Mouse (Mus musculus) heart, postnatal 0 days (tissue): Measurements from ENCODE around the gene Megf11. TPM values are rescaled to one million over a fixed set of nuclear protein-coding genes. Genes with fewer than 3 reads are reported as not detected.

Experiments
- ATAC-seq: fragments of 200-750 bp; cut with Nextera tagmentation; 2 replicates; pipeline ENCODE4 v1.8.0; 2017; ENCODE audit warnings: low read depth, moderate number of reproducible peaks, moderate library complexity; ENCODE audit not compliant: insufficient read depth
- DNase-seq: peaks from one replicate; pipeline ENCODE4 v3.0.0-alpha.2; 2016; ENCODE audit warnings: low spot score
- H3K27ac ChIP-seq: fragments of 300-500 bp; sonication (generic); 2 replicates; pipeline ENCODE4 v1.5.1; 2014; ENCODE audit warnings: low read depth, mild to moderate bottlenecking
- H3K27me3 ChIP-seq: fragments of 300-500 bp; sonication (generic); 2 replicates; pipeline ENCODE4 v1.6.1; 2014; ENCODE audit warnings: low read length, mixed read lengths; ENCODE audit not compliant: control insufficient read depth, insufficient read depth
- H3K36me3 ChIP-seq: fragments of 300-500 bp; sonication (generic); replicated peaks from 2 replicates; pipeline ENCODE4 v1.6.1; 2014; ENCODE audit warnings: low read length, mixed read lengths; ENCODE audit not compliant: control insufficient read depth, insufficient read depth
- H3K4me1 ChIP-seq: fragments of 300-500 bp; sonication (generic); 2 replicates; pipeline ENCODE4 v1.6.1; 2014; ENCODE audit warnings: antibody characterized with exemption; ENCODE audit not compliant: control insufficient read depth, insufficient read depth
- H3K4me2 ChIP-seq: fragments of 300-500 bp; sonication (generic); 2 replicates; pipeline ENCODE4 v1.6.1; 2014; ENCODE audit warnings: low read depth, mild to moderate bottlenecking, low read length, moderate library complexity
- H3K4me3 ChIP-seq: fragments of 300-500 bp; sonication (generic); 2 replicates; pipeline ENCODE4 v1.5.1; 2014; ENCODE audit warnings: low read depth, low read length
- H3K9ac ChIP-seq: fragments of 300-500 bp; sonication (generic); replicated peaks from 2 replicates; pipeline ENCODE4 v1.6.1; 2014; ENCODE audit warnings: low read depth, low read length, mixed read lengths
- H3K9me3 ChIP-seq: fragments of 300-500 bp; sonication (generic); replicated peaks from 2 replicates; pipeline ENCODE4 v1.6.1; 2016; ENCODE audit warnings: low read length; ENCODE audit not compliant: control insufficient read depth
- CTCF ChIP-seq: IDR thresholded peaks from 2 replicates; pipeline ENCODE4 v1.5.1; 2016; ENCODE audit warnings: antibody characterized with exemption, control low read depth, low read depth
- EP300 ChIP-seq: IDR thresholded peaks from 2 replicates; pipeline ENCODE4 v1.6.1; 2016; ENCODE audit warnings: antibody characterized with exemption, low read depth
- WGBS: fragments of 180-500 bp; shearing (Covaris S2); extraction: QIAGEN DNeasy Blood & Tissue Kit; methylation state at CpG from one replicate; pipeline ENCODE4 v1.1.7; 2014; 5-methylcytosine and 5-hydroxymethylcytosine counted together
- polyA plus RNA-seq: library from polyadenylated mRNA; unstranded; fragments of >200 nt; fragmentation: Nextera tagmentation; extraction: Ambion mirVana; gene quantifications from 2 replicates; pipeline ENCODE4 v1.2.1, GENCODE M21; 2015
- total RNA-seq: library from RNA; depleted of rRNA; stranded (reverse); fragments of >200 nt; gene quantifications from 2 replicates; pipeline ENCODE4 v1.2.3, GENCODE M21; 2014; ENCODE audit warnings: low replicate concordance

Gene Megf11
- total and polyA plus RNA-seq, 2 experiments from 2014 or later: 0.18 to 0.23 TPM

GRCm38 (mm10) chr9:64457596-64457995 is 72.2 kb downstream of the Megf11 start:
- 66% methylated on average over 7 of the region's 7 CpGs for WGBS
- Histone ChIP-seq H3K4me2 (no peak overlapping the region), H3K9ac (no peak overlapping the region), H3K27ac (no peak overlapping the region), H3K4me3 (no peak overlapping the region), H3K9me3 (no peaks in the 10 kb centered on the region), H3K27me3 (0 out of 2 replicates have a peak, but pooled peaks cover 2% of the 10 kb centered on the region), H3K36me3 (no peaks in the 10 kb centered on the region), H3K4me1 (no peaks in the 10 kb centered on the region; the same call in 1 of the 2 replicates)
- DNase-seq (peak; percentile 10), ATAC-seq (no peak)
- TF ChIP-seq CTCF (no peak), EP300 (no peak)

- H3K27me3 ChIP-seq: 0 out of 2 replicates have a peak, but pooled peaks cover under 1% of the 10 kb centered on the region
- WGBS: 83% methylated on average over 16 of the region's 16 CpGs
- no peak overlapping the region for H3K27ac ChIP-seq
- no peak overlapping the region for H3K4me3 ChIP-seq
- DNase-seq (no peak), ATAC-seq (no peak)
- H3K4me2 ChIP-seq: no peak overlapping the region
- no peaks in the 10 kb centered on the region for H3K9me3 ChIP-seq
- TF ChIP-seq CTCF (no peak), EP300 (no peak)
- no peaks in the 10 kb centered on the region for H3K36me3 ChIP-seq
- H3K9ac ChIP-seq: no peak overlapping the region
- no peaks in the 10 kb centered on the region; the same call in 1 of the 2 replicates for H3K4me1 ChIP-seq
Measured at GRCm38 (mm10) chr9:64461568-64462308, 76.3 kb downstream of the Megf11 start.

GRCm38 (mm10) chr9:64462870-64463269 is 77.4 kb downstream of the Megf11 start:
- no peak for TF ChIP-seq CTCF
- no peak for TF ChIP-seq EP300

GRCm38 (mm10) chr9:64466090-64466489 is 80.7 kb downstream of the Megf11 start:
- Histone ChIP-seq H3K27me3 (no peaks in the 10 kb centered on the region), H3K36me3 (no peaks in the 10 kb centered on the region), H3K9ac (no peak overlapping the region), H3K9me3 (no peaks in the 10 kb centered on the region), H3K27ac (no peak overlapping the region), H3K4me2 (no peak overlapping the region), H3K4me3 (no peak overlapping the region), H3K4me1 (no peaks in the 10 kb centered on the region)
- TF ChIP-seq EP300 (no peak), CTCF (no peak)
- ATAC-seq (no peak), DNase-seq (no peak)
- 67% methylated on average over 8 of the region's 8 CpGs for WGBS

More at GRCm38 (mm10) chr9:64462870-64463269, 77.4 kb downstream of the Megf11 start:
- Histone ChIP-seq H3K9ac (no peak overlapping the region), H3K9me3 (no peaks in the 10 kb centered on the region), H3K4me3 (no peak overlapping the region), H3K4me1 (no peaks in the 10 kb centered on the region), H3K27me3 (no peaks in the 10 kb centered on the region), H3K4me2 (no peak overlapping the region), H3K36me3 (no peaks in the 10 kb centered on the region), H3K27ac (no peak overlapping the region)
- ATAC-seq: no peak
- no peak for DNase-seq

GRCm38 (mm10) chr9:64466564-64466963 is 81.1 kb downstream of the Megf11 start:
- Histone ChIP-seq H3K4me1 (no peaks in the 10 kb centered on the region), H3K9ac (no peak overlapping the region), H3K4me2 (no peak overlapping the region), H3K27me3 (no peaks in the 10 kb centered on the region), H3K4me3 (no peak overlapping the region), H3K27ac (no peak overlapping the region), H3K9me3 (no peaks in the 10 kb centered on the region), H3K36me3 (no peaks in the 10 kb centered on the region)
- TF ChIP-seq EP300 (no peak), CTCF (no peak)
- 59% methylated on average over 4 of the region's 4 CpGs for WGBS
- ATAC-seq (no peak), DNase-seq (no peak)
